Mouse (Mus musculus) E14TG2a.4 (cell line): ENCODE data around the gene Usp6nl.

Experiments
- CTCF ChIP-seq: conservative IDR thresholded peaks from 2 replicates; pipeline ENCODE4 v1.5.1; 2014; ENCODE audit warnings: low read length
- NANOG ChIP-seq: IDR thresholded peaks from 2 replicates; pipeline ENCODE4 v1.6.1; 2014; ENCODE audit warnings: borderline replicate concordance, low read length, mixed read lengths
- POU5F1 ChIP-seq: IDR thresholded peaks from 2 replicates; pipeline ENCODE4 v1.6.1; 2014; ENCODE audit warnings: low read length, borderline replicate concordance

DNA sequence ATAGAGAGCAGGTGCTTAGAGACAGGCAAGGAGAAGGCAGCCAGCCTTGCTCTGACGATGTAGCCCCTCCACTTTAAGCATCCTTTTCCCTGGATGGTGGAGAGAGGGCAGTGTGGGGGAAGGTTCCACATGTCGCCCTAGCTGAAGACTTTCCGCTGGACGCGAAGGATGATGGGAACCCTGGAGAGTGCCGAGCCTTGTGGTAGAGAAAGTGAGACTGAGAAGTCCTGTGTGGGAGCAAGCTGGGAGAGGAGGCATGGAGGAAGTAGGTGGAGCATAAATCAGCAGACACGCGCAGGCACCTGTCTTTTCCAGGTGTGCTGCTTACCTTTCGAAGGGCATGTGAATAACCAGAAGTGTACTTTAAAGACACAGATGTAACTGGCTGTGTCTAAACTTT lies 57.9 kb downstream of the Usp6nl start:
- TF ChIP-seq CTCF (no peak), NANOG (no peak), POU5F1 (no peak)
